In the genomic region with DNA sequence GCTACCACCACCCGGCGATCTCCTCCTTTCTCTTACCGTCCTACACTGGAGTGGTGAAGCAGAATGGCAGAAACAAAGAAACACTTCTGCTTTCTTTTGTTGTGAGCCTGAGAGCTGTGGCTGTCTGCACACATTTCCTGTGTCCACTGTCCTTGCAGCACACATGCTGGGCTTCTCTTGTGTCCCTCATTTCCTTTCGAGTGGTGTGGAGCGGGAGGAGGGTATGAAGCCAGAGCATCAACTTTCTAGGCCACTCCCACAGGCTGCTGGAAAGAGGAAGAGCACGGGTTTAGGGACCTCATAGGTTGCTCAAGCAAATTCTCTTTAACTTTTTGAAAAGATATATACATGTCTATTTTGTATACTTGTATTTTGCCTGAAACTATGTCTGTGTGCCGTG, we compare ENCODE assay signal across 12 mouse cellular contexts. TPM values are rescaled to one million over a fixed set of nuclear protein-coding genes. Genes with fewer than 3 reads are reported as not detected.
A peak's percentile ranks its signal among the peaks of the same experiment; 100 is the strongest.
DNase-seq lines count a peak whose midpoint lies in the region; ATAC-seq and TF ChIP-seq lines count a peak whose summit lies in the region.
"Had no signal": no experiment of that assay in that cellular context is flagged by ENCODE, and none has a peak within 500 bp of the region (broad histone marks: within the 10 kb centered on the region; RNA-seq: fewer than 3 reads in every experiment).

No protein-coding gene starts in this region.

- ATAC-seq in lung, embryonic 15.5 days (ENCODE audit: borderline replicate concordance, extremely low read depth, low FRiP score, low TSS enrichment): no peak
- ATAC-seq in embryonic facial prominence, embryonic 14.5 days (ENCODE audit: low read depth): no peak

- no peak for TF ChIP-seq POLR2A in lung, adult 2 months (IDR thresholded peaks at IDR 0.05; ENCODE audit: borderline replicate concordance, extremely low read depth, low read depth, low read length)

- no peak overlapping the region for H3K9ac ChIP-seq in lung, embryonic 15.5 days
- no peak overlapping the region for H3K9ac ChIP-seq in embryonic facial prominence, embryonic 14.5 days (ENCODE audit: low read depth, low read length)
- H3K9ac ChIP-seq: hindbrain, embryonic 12.5 days; liver, embryonic 14.5 days had no signal

- no peak overlapping the region for H3K4me2 ChIP-seq in lung, embryonic 15.5 days
- H3K4me2 ChIP-seq in embryonic facial prominence, embryonic 14.5 days (ENCODE audit: low read depth, low read length): no peak overlapping the region
- H3K4me2 ChIP-seq: hindbrain, embryonic 12.5 days had no signal

- no peaks in the 10 kb centered on the region for H3K9me3 ChIP-seq in lung, embryonic 15.5 days
- H3K9me3 ChIP-seq in embryonic facial prominence, embryonic 14.5 days (ENCODE audit: control insufficient read depth, low read length): no peaks in the 10 kb centered on the region
- H3K9me3 ChIP-seq: hindbrain, embryonic 12.5 days had no signal

- no peaks in the 10 kb centered on the region for H3K27me3 ChIP-seq in lung, embryonic 15.5 days
- H3K27me3 ChIP-seq in embryonic facial prominence, embryonic 14.5 days (replicated peaks; ENCODE audit: control insufficient read depth, insufficient read depth, low read length): no peaks in the 10 kb centered on the region
- H3K27me3 ChIP-seq: hindbrain, embryonic 12.5 days had no signal

- no peak overlapping the region for H3K4me3 ChIP-seq in lung, embryonic 15.5 days
- no peak overlapping the region for H3K4me3 ChIP-seq in lung, adult 2 months (replicated peaks; ENCODE audit: extremely low read depth, low read depth, low read length)
- no peak overlapping the region for H3K4me3 ChIP-seq in embryonic facial prominence, embryonic 14.5 days (ENCODE audit: low read depth, low read length)
- H3K4me3 ChIP-seq: hindbrain, embryonic 12.5 days had no signal

- H3K27ac ChIP-seq in lung, embryonic 15.5 days: 0 out of 2 replicates have a peak overlapping the region, but pooled peaks have one; percentile 12
- H3K27ac ChIP-seq in embryonic facial prominence, embryonic 14.5 days (replicated peaks; ENCODE audit: low read depth, low read length): no peak overlapping the region
- H3K27ac ChIP-seq: hindbrain, embryonic 12.5 days; liver, embryonic 14.5 days had no signal

- 76% methylated on average over 7 of the region's 7 CpGs for WGBS in lung, embryonic 15.5 days
- WGBS in lung, adult 2 months: 67% methylated on average over 7 of the region's 7 CpGs
- WGBS in embryonic facial prominence, embryonic 14.5 days: 81% methylated on average over 7 of the region's 7 CpGs

- H3K4me1 ChIP-seq in lung, embryonic 15.5 days: no peaks in the 10 kb centered on the region
- peaks cover 5% of the 10 kb centered on the region; the same call in 1 of the 2 replicates for H3K4me1 ChIP-seq in lung, adult 2 months (ENCODE audit: control insufficient read depth, insufficient read depth, low read length)
- H3K4me1 ChIP-seq in embryonic facial prominence, embryonic 14.5 days (ENCODE audit: control insufficient read depth, insufficient read depth, low read length): 0 out of 2 replicates have a peak, but pooled peaks cover 3% of the 10 kb centered on the region
- H3K4me1 ChIP-seq: hindbrain, embryonic 12.5 days had no signal

- peaks cover 45% of the 10 kb centered on the region for H3K36me3 ChIP-seq in lung, embryonic 15.5 days
- peaks cover 69% of the 10 kb centered on the region for H3K36me3 ChIP-seq in embryonic facial prominence, embryonic 14.5 days (ENCODE audit: control insufficient read depth, insufficient read depth, low read length)

- no peak for TF ChIP-seq CTCF in lung, adult 2 months (IDR thresholded peaks at IDR 0.05; ENCODE audit: insufficient read depth, low read length)

- intact Hi-C loops in left cerebral cortex, postnatal 36 days (cut with DNase I): no loop called here

- DNase-seq in lung, adult 2 months: no peak
- DNase-seq in embryonic facial prominence, embryonic 14.5 days (ENCODE audit: low spot score): peak; percentile 2
- peak; percentile 21 for DNase-seq in lung, postnatal 25 days (ENCODE audit: low spot score)
- no peak for DNase-seq in frontal cortex, postnatal 36 days (ENCODE audit: low spot score in 2 of 2)
- DNase-seq in cerebellum, postnatal 4 days (ENCODE audit: low spot score in 2 of 2): no peak
- DNase-seq in left cerebral cortex, postnatal 36 days (ENCODE audit: low spot score in 2 of 2): no peak
- DNase-seq: cerebellum, adult 9-11 months; kidney, adult 8-10 months; right cerebral cortex, postnatal 4 days had no signal

RNA-seq across cellular contexts. Expression of a gene that starts 20.6 kb away (rescaled TPM):
- polyA plus RNA-seq in lung, embryonic 15.5 days (2015; fragmentation: Nextera tagmentation; extraction: Ambion mirVana): 21.7 and 25.6 TPM in 2 replicates
- 5.7 and 6.3 TPM in 2 replicates for polyA plus RNA-seq in lung, adult 2 months (2012; rRNA removed)
- 32.0 and 32.2 TPM in 2 replicates for polyA plus RNA-seq in embryonic facial prominence, embryonic 14.5 days (2014; fragmentation: Nextera tagmentation; extraction: Ambion mirVana)
- 10 to 100 TPM; 26.0 to 33.4 TPM for total RNA-seq in left cerebral cortex, postnatal 36 days (2021)

RNA-seq across cellular contexts. Expression of a gene that starts 20.7 kb away (rescaled TPM):
- 8.7 and 8.9 TPM in 2 replicates for polyA plus RNA-seq in lung, embryonic 15.5 days (2015; fragmentation: Nextera tagmentation; extraction: Ambion mirVana)
- 14.9 TPM in 2 replicates for polyA plus RNA-seq in lung, adult 2 months (2012; rRNA removed)
- polyA plus RNA-seq in embryonic facial prominence, embryonic 14.5 days (2014; fragmentation: Nextera tagmentation; extraction: Ambion mirVana): 7.9 and 8.1 TPM in 2 replicates
- 10 to 100 TPM; 10.1 to 11.1 TPM for total RNA-seq in left cerebral cortex, postnatal 36 days (2021)

RNA-seq across cellular contexts. Expression of a gene that starts 44.7 kb away (rescaled TPM):
- polyA plus RNA-seq in lung, embryonic 15.5 days (2015; fragmentation: Nextera tagmentation; extraction: Ambion mirVana): 1.1 and 1.4 TPM in 2 replicates
- polyA plus RNA-seq in lung, adult 2 months (2012; rRNA removed): 0.12 and 0.14 TPM in 2 replicates
- 3.0 and 3.7 TPM in 2 replicates for polyA plus RNA-seq in embryonic facial prominence, embryonic 14.5 days (2014; fragmentation: Nextera tagmentation; extraction: Ambion mirVana)
- 1 to 10 TPM in 1 of 2 experiments, not detected in 1; 1.2 TPM for total RNA-seq in left cerebral cortex, postnatal 36 days (2021)

RNA-seq across cellular contexts. Expression of a gene that starts 44.8 kb away (rescaled TPM):
- polyA plus RNA-seq in lung, embryonic 15.5 days (2015; fragmentation: Nextera tagmentation; extraction: Ambion mirVana): 6.4 and 6.8 TPM in 2 replicates
- polyA plus RNA-seq in lung, adult 2 months (2012; rRNA removed): 3.4 and 3.5 TPM in 2 replicates
- polyA plus RNA-seq in embryonic facial prominence, embryonic 14.5 days (2014; fragmentation: Nextera tagmentation; extraction: Ambion mirVana): 7.2 and 8.1 TPM in 2 replicates
- total RNA-seq in left cerebral cortex, postnatal 36 days (2021): 10 to 100 TPM; 23.1 to 26.8 TPM

RNA-seq across cellular contexts. Expression of a gene that starts 47.3 kb away (rescaled TPM):
- 1.9 and 2.0 TPM in 2 replicates for polyA plus RNA-seq in lung, embryonic 15.5 days (2015; fragmentation: Nextera tagmentation; extraction: Ambion mirVana)
- polyA plus RNA-seq in lung, adult 2 months (2012; rRNA removed): 5.9 and 6.3 TPM in 2 replicates
- polyA plus RNA-seq in embryonic facial prominence, embryonic 14.5 days (2014; fragmentation: Nextera tagmentation; extraction: Ambion mirVana): 0.67 and 1.1 TPM in 2 replicates
- 1 to 10 TPM; 1.1 to 3.5 TPM for total RNA-seq in left cerebral cortex, postnatal 36 days (2021)

Comparison
In these comparisons a context has a peak if more than half of its experiments do, and no peak if none do; other contexts are left out.
1. DNase-seq: peak in embryonic facial prominence, embryonic 14.5 days (single experiment) and lung, postnatal 25 days (single experiment); none in lung, adult 2 months (single experiment), frontal cortex, postnatal 36 days (0 of 2), cerebellum, postnatal 4 days (0 of 2) and left cerebral cortex, postnatal 36 days (0 of 2).